Comparison of ENCODE assay signal across 16 mouse cellular contexts in the genomic region with DNA sequence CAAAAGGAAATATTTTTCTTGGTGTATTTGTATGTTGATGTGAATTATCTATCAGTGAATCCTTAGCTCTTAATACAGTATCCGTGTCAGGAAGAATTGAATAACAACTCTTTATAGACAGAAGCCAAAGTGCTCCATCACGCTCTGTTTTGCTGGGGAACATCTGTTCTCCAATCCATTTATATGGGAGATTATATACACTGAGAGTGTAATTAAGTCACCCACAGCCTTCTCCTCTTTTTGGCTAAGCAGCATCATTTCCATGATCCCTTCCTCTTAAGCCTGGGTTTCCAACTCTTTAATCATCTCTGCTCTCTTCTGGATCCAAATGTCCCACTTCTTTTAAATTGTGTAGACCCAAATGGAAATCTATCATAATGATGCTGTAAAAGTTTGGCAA.
"Had no signal": no experiment of that assay in that cellular context is flagged by ENCODE, and none has a peak within 500 bp of the region (broad histone marks: within the 10 kb centered on the region; RNA-seq: fewer than 3 reads in every experiment).

No protein-coding gene starts in this region.

- ATAC-seq: lung, postnatal 0 days had no signal

- H3K4me2 ChIP-seq: liver, embryonic 11.5 days; liver, embryonic 15.5 days; neural tube, embryonic 12.5 days had no signal

- H3K4me1 ChIP-seq: limb, embryonic 10.5 days; liver, embryonic 15.5 days; neural tube, embryonic 12.5 days had no signal

- H3K9me3 ChIP-seq: limb, embryonic 10.5 days; liver, embryonic 15.5 days; neural tube, embryonic 12.5 days had no signal

- H3K36me3 ChIP-seq: limb, embryonic 10.5 days; liver, embryonic 15.5 days; neural tube, embryonic 12.5 days had no signal

- DNase-seq: kidney, adult 18-20 months; kidney, postnatal 10 days; kidney, postnatal 4 days; lung, adult 2 months; lung, postnatal 36 days; midbrain, embryonic 14.5 days; retina, postnatal 1 day; right cerebral cortex, postnatal 4 days; spleen, adult 18-20 months; thymus, postnatal 4 days had no signal

- H3K27me3 ChIP-seq: liver, embryonic 15.5 days; neural tube, embryonic 12.5 days had no signal

- H3K9ac ChIP-seq: liver, embryonic 15.5 days; neural tube, embryonic 12.5 days had no signal

- H3K4me3 ChIP-seq: layer of hippocampus, adult 2 months; limb, embryonic 10.5 days; liver, embryonic 15.5 days; neural tube, embryonic 12.5 days had no signal

- H3K27ac ChIP-seq: layer of hippocampus, adult 2 months; limb, embryonic 10.5 days; liver, embryonic 15.5 days; neural tube, embryonic 12.5 days had no signal
